Comparison of ENCODE assay signal across 8 mouse cellular contexts in genomic region chrX:159627588-159628566, GRCm38 (mm10). TPM values are rescaled to one million over a fixed set of nuclear protein-coding genes. Genes with fewer than 3 reads are reported as not detected.
DNase-seq lines count a peak whose midpoint lies in the region; ATAC-seq and TF ChIP-seq lines count a peak whose summit lies in the region.

No protein-coding gene starts in this region.

- peak; percentile 2 to 5 for DNase-seq in urinary bladder, adult 18-20 months (ENCODE audit: low spot score in 2 of 2)
- DNase-seq in urinary bladder, adult 2 months (ENCODE audit: low spot score) = no peak
- DNase-seq in cerebellum, adult 18-20 months = peak; percentile 25 to 26
- peak; percentile 27 for DNase-seq in naive thymus-derived CD4-positive, alpha-beta T cell, adult 2 months (ENCODE audit: low read depth)
- DNase-seq in thymus, adult 2 months = peak; percentile 45

- peak overlapping the region; percentile 78 for H3K9ac ChIP-seq in forebrain, embryonic 16.5 days (replicated peaks; ENCODE audit: low read depth, low read length)
- peak overlapping the region; percentile 50 for H3K9ac ChIP-seq in intestine, embryonic 15.5 days
- H3K9ac ChIP-seq in liver, embryonic 12.5 days = peak overlapping the region; percentile 78

- TF ChIP-seq CTCF in thymus, adult 2 months (IDR thresholded peaks at IDR 0.05; ENCODE audit: borderline replicate concordance, control insufficient read depth, extremely low read depth, insufficient read depth, low read length, poor library complexity) = no peak; the same call in 1 of the 2 replicates

- peak; percentile 67 for ATAC-seq in forebrain, embryonic 16.5 days
- ATAC-seq in intestine, embryonic 15.5 days = peak; percentile 75
- peak; percentile 62 for ATAC-seq in liver, embryonic 12.5 days

- H3K9me3 ChIP-seq in forebrain, embryonic 16.5 days (ENCODE audit: control insufficient read depth, low read length) = no peaks in the 10 kb centered on the region
- H3K9me3 ChIP-seq in intestine, embryonic 15.5 days = no peaks in the 10 kb centered on the region
- H3K9me3 ChIP-seq in liver, embryonic 12.5 days (replicated peaks) = no peaks in the 10 kb centered on the region

- H3K4me2 ChIP-seq in forebrain, embryonic 16.5 days (ENCODE audit: low read length) = peak overlapping the region; percentile 63
- H3K4me2 ChIP-seq in intestine, embryonic 15.5 days (replicated peaks) = peak overlapping the region; percentile 71
- H3K4me2 ChIP-seq in liver, embryonic 12.5 days = peak overlapping the region; percentile 91

- H3K27ac ChIP-seq in forebrain, embryonic 16.5 days (ENCODE audit: low read length) = peak overlapping the region; percentile 84
- H3K27ac ChIP-seq in intestine, embryonic 15.5 days = peak overlapping the region; percentile 82
- H3K27ac ChIP-seq in liver, embryonic 12.5 days = peak overlapping the region; percentile 66
- peak overlapping the region; percentile 61 for H3K27ac ChIP-seq in thymus, adult 2 months (ENCODE audit: control insufficient read depth, insufficient read depth, low read length)

- no peak for TF ChIP-seq POLR2A in thymus, adult 2 months (IDR thresholded peaks at IDR 0.05; ENCODE audit: control insufficient read depth, extremely low read depth, insufficient read depth, low read length, poor library complexity)

- no peaks in the 10 kb centered on the region for H3K27me3 ChIP-seq in forebrain, embryonic 16.5 days (replicated peaks; ENCODE audit: control insufficient read depth, insufficient read depth, low read length)
- H3K27me3 ChIP-seq in intestine, embryonic 15.5 days (replicated peaks) = no peaks in the 10 kb centered on the region
- H3K27me3 ChIP-seq in liver, embryonic 12.5 days (replicated peaks) = peaks cover 29% of the 10 kb centered on the region; the same call in 1 of the 2 replicates
- no peaks in the 10 kb centered on the region for H3K27me3 ChIP-seq in thymus, adult 2 months (ENCODE audit: control insufficient read depth, insufficient read depth, low read length)

- no peaks in the 10 kb centered on the region for H3K4me1 ChIP-seq in forebrain, embryonic 16.5 days (replicated peaks; ENCODE audit: control insufficient read depth, insufficient read depth, low read length)
- H3K4me1 ChIP-seq in intestine, embryonic 15.5 days (replicated peaks) = no peaks in the 10 kb centered on the region
- peaks cover 18% of the 10 kb centered on the region for H3K4me1 ChIP-seq in liver, embryonic 12.5 days
- H3K4me1 ChIP-seq in thymus, adult 2 months (replicated peaks; ENCODE audit: control insufficient read depth, insufficient read depth, low read length) = peaks cover 9% of the 10 kb centered on the region

- H3K4me3 ChIP-seq in forebrain, embryonic 16.5 days (replicated peaks; ENCODE audit: low read length) = peak overlapping the region; percentile 66
- peak overlapping the region; percentile 58 for H3K4me3 ChIP-seq in intestine, embryonic 15.5 days (replicated peaks)
- H3K4me3 ChIP-seq in liver, embryonic 12.5 days = peak overlapping the region; percentile 67
- H3K4me3 ChIP-seq in thymus, adult 2 months (ENCODE audit: control insufficient read depth, insufficient read depth, low read length) = peak overlapping the region; percentile 90

- H3K36me3 ChIP-seq in forebrain, embryonic 16.5 days (ENCODE audit: control insufficient read depth, insufficient read depth) = no peaks in the 10 kb centered on the region
- H3K36me3 ChIP-seq in intestine, embryonic 15.5 days = no peaks in the 10 kb centered on the region
- H3K36me3 ChIP-seq in liver, embryonic 12.5 days = no peaks in the 10 kb centered on the region
- H3K36me3 ChIP-seq in thymus, adult 2 months (ENCODE audit: control insufficient read depth, insufficient read depth, low read length) = peaks cover 3% of the 10 kb centered on the region; the same call in 1 of the 2 replicates

- 17% methylated on average over 54 of the region's 56 CpGs for WGBS in forebrain, embryonic 16.5 days
- WGBS in intestine, embryonic 15.5 days = 17% methylated on average over 49 of the region's 56 CpGs
- 9% methylated on average over 55 of the region's 56 CpGs for WGBS in liver, embryonic 12.5 days (ENCODE audit: insufficient replicate concordance)
- WGBS in thymus, adult 2 months = 3% methylated on average over 47 of the region's 56 CpGs

RNA-seq across cellular contexts. Expression of gene Sh3kbp1, which starts 0.8 kb away (rescaled TPM):
- 44.2 and 45.0 TPM in 2 replicates for polyA plus RNA-seq in urinary bladder, adult 2 months (2012; rRNA removed)
- polyA plus RNA-seq in forebrain, embryonic 16.5 days (2015; fragmentation: Nextera tagmentation; extraction: Ambion mirVana) = 52.3 and 57.5 TPM in 2 replicates
- 25.5 and 31.6 TPM in 2 replicates for polyA plus RNA-seq in intestine, embryonic 15.5 days (2015; fragmentation: Nextera tagmentation; extraction: Ambion mirVana)
- polyA plus RNA-seq in liver, embryonic 12.5 days (2016; fragmentation: Nextera tagmentation; extraction: Ambion mirVana) = 16.1 and 16.8 TPM in 2 replicates
- 110 and 114 TPM in 2 replicates for polyA plus RNA-seq in thymus, adult 2 months (2012; rRNA removed)
